Mouse (Mus musculus) bone marrow macrophage, adult 2 months (primary cell): Measurements from ENCODE around the gene Zdhhc1.

Experiments used
- CTCF ChIP-seq: IDR thresholded peaks from 2 replicates; pipeline ENCODE4 v1.5.1; 2012; ENCODE audit warnings: low read depth, mild to moderate bottlenecking, low read length, moderate library complexity
- POLR2A ChIP-seq: IDR thresholded peaks from 2 replicates; pipeline ENCODE4 v1.6.1; 2012; ENCODE audit warnings: mild to moderate bottlenecking, low read depth, low read length, borderline replicate concordance

GRCm38 (mm10) chr8:105542032-105542656 lies 45.4 kb upstream of the Zdhhc1 start:
- TF ChIP-seq CTCF (no peak), POLR2A (no peak)
